Mouse (Mus musculus) CD4-positive naive resting alpha-beta T cell, adult 76 days (primary cell): Measurements from ENCODE around the gene Ppp2r1b. TPM values are rescaled to one million over a fixed set of nuclear protein-coding genes. Genes with fewer than 3 reads are reported as not detected.

ENCODE experiments used
- total RNA-seq: library from RNA; stranded (reverse); gene quantifications from one replicate; pipeline ENCODE4 v1.2.4, GENCODE M21; 2023

Gene Ppp2r1b
- total RNA-seq = 68.4 TPM

GRCm38 (mm10) chr9:50845081-50845480, at the start of gene Ppp2r1b:
TSS of gene Ppp2r1b (plus strand) at chr9:50845301.

Other genes starting within 250 kb of the Ppp2r1b start
- 52.9 TPM for gene Sdhd, start 241.5 kb upstream of the Ppp2r1b start, total RNA-seq
- 42.6 TPM for gene Timm8b, start 241.4 kb upstream of the Ppp2r1b start, total RNA-seq
- gene Pih1d2, start 228.0 kb upstream of the Ppp2r1b start, total RNA-seq = 1.7 TPM
- gene Nkapd1, start 227.8 kb upstream of the Ppp2r1b start, total RNA-seq = 32.5 TPM
- 27.2 TPM for gene Dlat, start 185.5 kb upstream of the Ppp2r1b start, total RNA-seq
- not detected for gene Dixdc1, start 105.8 kb upstream of the Ppp2r1b start, total RNA-seq
- gene 2310030G06Rik, start 98.8 kb upstream of the Ppp2r1b start, total RNA-seq = not detected
- not detected for gene Cryab, start 94.0 kb upstream of the Ppp2r1b start, total RNA-seq
- not detected for gene Hspb2, start 92.9 kb upstream of the Ppp2r1b start, total RNA-seq
- gene Fdxacb1, start 77.1 kb upstream of the Ppp2r1b start, total RNA-seq = 7.9 TPM
- gene Alg9, start 70.3 kb upstream of the Ppp2r1b start, total RNA-seq = 20.2 TPM
- 11.1 TPM for gene 1110032A03Rik, start 69.8 kb upstream of the Ppp2r1b start, total RNA-seq
- gene Sik2, start 163.8 kb downstream of the Ppp2r1b start, total RNA-seq = 43.6 TPM
- not detected for gene Btg4, start 215.6 kb downstream of the Ppp2r1b start, total RNA-seq
- gene Layn, start 231.8 kb downstream of the Ppp2r1b start, total RNA-seq = not detected